Mouse (Mus musculus): Measurements from ENCODE around the gene Tarbp1. TPM values are rescaled to one million over a fixed set of nuclear protein-coding genes. Genes with fewer than 3 reads are reported as not detected.

The Tarbp1 gene
- total and polyA plus RNA-seq, 2 experiments from 2014 or later, result 0.92 to 7.3 TPM

GRCm38 (mm10) chr8:126438937-126439336 is 35.9 kb downstream of the Tarbp1 start:
- no peaks in the 10 kb centered on the region for H3K27me3 ChIP-seq (ENCODE audit: control insufficient read depth, insufficient read depth, low read length)
- peaks cover 70% of the 10 kb centered on the region for H3K36me3 ChIP-seq (replicated peaks; ENCODE audit: control insufficient read depth, insufficient read depth, low read length)
- WGBS, result 71% methylated on average over 2 of the region's 2 CpGs
- H3K4me3 ChIP-seq (ENCODE audit: low read depth, low read length), result no peak overlapping the region
- no peak overlapping the region for H3K9ac ChIP-seq (replicated peaks; ENCODE audit: low read depth, low read length)
- H3K9me3 ChIP-seq (replicated peaks; ENCODE audit: control insufficient read depth, low read length), result no peaks in the 10 kb centered on the region
- no peak for DNase-seq (ENCODE audit: low spot score)
- H3K4me2 ChIP-seq (ENCODE audit: low read depth, low read length), result no peak overlapping the region
- no peaks in the 10 kb centered on the region for H3K4me1 ChIP-seq (ENCODE audit: control insufficient read depth, insufficient read depth)
- TF ChIP-seq EP300 (IDR thresholded peaks at IDR 0.05; ENCODE audit: low read depth) (no peak), CTCF (IDR thresholded peaks at IDR 0.05; ENCODE audit: low read depth) (peak; percentile 18; the same call in 1 of the 2 replicates)
- no peak for ATAC-seq (ENCODE audit: insufficient read depth, low read depth)
- no peak overlapping the region for H3K27ac ChIP-seq (ENCODE audit: low read depth)

- ATAC-seq (ENCODE audit: insufficient read depth, low read depth), result no peak
- no peaks in the 10 kb centered on the region for H3K9me3 ChIP-seq (replicated peaks; ENCODE audit: control insufficient read depth, low read length)
- H3K4me3 ChIP-seq (ENCODE audit: low read depth, low read length), result no peak overlapping the region
- H3K27ac ChIP-seq (ENCODE audit: low read depth), result no peak overlapping the region
- peaks cover 82% of the 10 kb centered on the region for H3K36me3 ChIP-seq (replicated peaks; ENCODE audit: control insufficient read depth, insufficient read depth, low read length)
- H3K4me1 ChIP-seq (ENCODE audit: control insufficient read depth, insufficient read depth), result no peaks in the 10 kb centered on the region
- TF ChIP-seq CTCF (IDR thresholded peaks at IDR 0.05; ENCODE audit: low read depth) (no peak), EP300 (IDR thresholded peaks at IDR 0.05; ENCODE audit: low read depth) (no peak)
- 71% methylated on average over 7 of the region's 7 CpGs for WGBS
- no peaks in the 10 kb centered on the region for H3K27me3 ChIP-seq (ENCODE audit: control insufficient read depth, insufficient read depth, low read length)
- H3K9ac ChIP-seq (replicated peaks; ENCODE audit: low read depth, low read length), result no peak overlapping the region
- no peak for DNase-seq (ENCODE audit: low spot score)
- no peak overlapping the region for H3K4me2 ChIP-seq (ENCODE audit: low read depth, low read length)
Measured at GRCm38 (mm10) chr8:126433827-126434226, 41.0 kb downstream of the Tarbp1 start.

- Histone ChIP-seq H3K27ac (ENCODE audit: low read depth) (no peak overlapping the region), H3K9ac (replicated peaks; ENCODE audit: low read depth, low read length) (no peak overlapping the region), H3K9me3 (replicated peaks; ENCODE audit: control insufficient read depth, low read length) (no peaks in the 10 kb centered on the region), H3K4me1 (ENCODE audit: control insufficient read depth, insufficient read depth) (no peaks in the 10 kb centered on the region), H3K4me2 (ENCODE audit: low read depth, low read length) (no peak overlapping the region), H3K36me3 (replicated peaks; ENCODE audit: control insufficient read depth, insufficient read depth, low read length) (peaks cover 79% of the 10 kb centered on the region), H3K27me3 (ENCODE audit: control insufficient read depth, insufficient read depth, low read length) (no peaks in the 10 kb centered on the region), H3K4me3 (ENCODE audit: low read depth, low read length) (no peak overlapping the region)
- TF ChIP-seq CTCF (IDR thresholded peaks at IDR 0.05; ENCODE audit: low read depth) (no peak), EP300 (IDR thresholded peaks at IDR 0.05; ENCODE audit: low read depth) (no peak)
- DNase-seq (ENCODE audit: low spot score) (no peak), ATAC-seq (ENCODE audit: insufficient read depth, low read depth) (no peak)
- 83% methylated on average over 5 of the region's 5 CpGs for WGBS
Measured at GRCm38 (mm10) chr8:126429635-126430034, 45.2 kb downstream of the Tarbp1 start.

GRCm38 (mm10) chr8:126424946-126425345 is 49.9 kb downstream of the Tarbp1 start:
- TF ChIP-seq CTCF (IDR thresholded peaks at IDR 0.05; ENCODE audit: low read depth) (no peak), EP300 (IDR thresholded peaks at IDR 0.05; ENCODE audit: low read depth) (no peak)
- 63% methylated on average over 1 of the region's 1 CpGs for WGBS
- no peak overlapping the region for H3K4me3 ChIP-seq (ENCODE audit: low read depth, low read length)
- H3K9ac ChIP-seq (replicated peaks; ENCODE audit: low read depth, low read length), result no peak overlapping the region
- H3K4me1 ChIP-seq (ENCODE audit: control insufficient read depth, insufficient read depth), result peaks cover 12% of the 10 kb centered on the region; the same call in 1 of the 2 replicates
- DNase-seq (ENCODE audit: low spot score) (no peak), ATAC-seq (ENCODE audit: insufficient read depth, low read depth) (no peak)
- H3K27me3 ChIP-seq (ENCODE audit: control insufficient read depth, insufficient read depth, low read length), result no peaks in the 10 kb centered on the region
- H3K36me3 ChIP-seq (replicated peaks; ENCODE audit: control insufficient read depth, insufficient read depth, low read length), result peaks cover 47% of the 10 kb centered on the region
- no peak overlapping the region for H3K4me2 ChIP-seq (ENCODE audit: low read depth, low read length)
- H3K27ac ChIP-seq (ENCODE audit: low read depth), result no peak overlapping the region
- no peaks in the 10 kb centered on the region for H3K9me3 ChIP-seq (replicated peaks; ENCODE audit: control insufficient read depth, low read length)

GRCm38 (mm10) chr8:126424163-126424562 is 50.7 kb downstream of the Tarbp1 start:
- no peak for TF ChIP-seq CTCF (IDR thresholded peaks at IDR 0.05; ENCODE audit: low read depth)
- TF ChIP-seq EP300 (IDR thresholded peaks at IDR 0.05; ENCODE audit: low read depth), result no peak
- DNase-seq (ENCODE audit: low spot score) (no peak), ATAC-seq (ENCODE audit: insufficient read depth, low read depth) (no peak)
- WGBS, result 79% methylated on average over 4 of the region's 4 CpGs
- peaks cover 42% of the 10 kb centered on the region for H3K36me3 ChIP-seq (replicated peaks; ENCODE audit: control insufficient read depth, insufficient read depth, low read length)
- H3K4me3 ChIP-seq (ENCODE audit: low read depth, low read length), result no peak overlapping the region
- no peak overlapping the region for H3K9ac ChIP-seq (replicated peaks; ENCODE audit: low read depth, low read length)
- H3K9me3 ChIP-seq (replicated peaks; ENCODE audit: control insufficient read depth, low read length), result no peaks in the 10 kb centered on the region
- no peak overlapping the region for H3K27ac ChIP-seq (ENCODE audit: low read depth)
- peaks cover 12% of the 10 kb centered on the region; the same call in 1 of the 2 replicates for H3K4me1 ChIP-seq (ENCODE audit: control insufficient read depth, insufficient read depth)
- H3K27me3 ChIP-seq (ENCODE audit: control insufficient read depth, insufficient read depth, low read length), result no peaks in the 10 kb centered on the region
- H3K4me2 ChIP-seq (ENCODE audit: low read depth, low read length), result no peak overlapping the region

- no peaks in the 10 kb centered on the region for H3K9me3 ChIP-seq (replicated peaks; ENCODE audit: control insufficient read depth, low read length)
- WGBS, result 8% methylated on average over 9 of the region's 9 CpGs
- H3K4me1 ChIP-seq (ENCODE audit: control insufficient read depth, insufficient read depth), result peaks cover 12% of the 10 kb centered on the region; the same call in 1 of the 2 replicates
- peak overlapping the region; percentile 83 for H3K4me3 ChIP-seq (ENCODE audit: low read depth, low read length)
- H3K9ac ChIP-seq (replicated peaks; ENCODE audit: low read depth, low read length), result peak overlapping the region; percentile 77
- peak; percentile 43 for ATAC-seq (ENCODE audit: insufficient read depth, low read depth)
- H3K36me3 ChIP-seq (replicated peaks; ENCODE audit: control insufficient read depth, insufficient read depth, low read length), result peaks cover 29% of the 10 kb centered on the region
- TF ChIP-seq CTCF (IDR thresholded peaks at IDR 0.05; ENCODE audit: low read depth), result no peak
- TF ChIP-seq EP300 (IDR thresholded peaks at IDR 0.05; ENCODE audit: low read depth), result no peak
- peak overlapping the region; percentile 82 for H3K4me2 ChIP-seq (ENCODE audit: low read depth, low read length)
- H3K27ac ChIP-seq (ENCODE audit: low read depth), result peak overlapping the region; percentile 78
- peak; percentile 52 for DNase-seq (ENCODE audit: low spot score)
- H3K27me3 ChIP-seq (ENCODE audit: control insufficient read depth, insufficient read depth, low read length), result no peaks in the 10 kb centered on the region
Measured at GRCm38 (mm10) chr8:126422920-126423300, 52.0 kb downstream of the Tarbp1 start.

Measured in heart, postnatal 0 days (tissue).